Mouse (Mus musculus) brain, embryonic 14.5 days (tissue): ENCODE measurements around the gene Hspa1a.

Experiments
- CTCF ChIP-seq: fragments of 200-500 bp; IDR thresholded peaks from 2 replicates; pipeline ENCODE4 v1.5.1; 2012; ENCODE audit warnings: inconsistent platforms, mild to moderate bottlenecking, moderate library complexity, borderline replicate concordance; ENCODE audit not compliant: insufficient read depth, insufficient read length; ENCODE audit errors: extremely low read depth
- POLR2A ChIP-seq: fragments of 200-500 bp; IDR thresholded peaks from 2 replicates; pipeline ENCODE4 v1.6.1; 2012; ENCODE audit warnings: mild to moderate bottlenecking, inconsistent platforms, borderline replicate concordance; ENCODE audit not compliant: poor library complexity, insufficient read depth, insufficient read length, severe bottlenecking; ENCODE audit errors: extremely low read depth

DNA sequence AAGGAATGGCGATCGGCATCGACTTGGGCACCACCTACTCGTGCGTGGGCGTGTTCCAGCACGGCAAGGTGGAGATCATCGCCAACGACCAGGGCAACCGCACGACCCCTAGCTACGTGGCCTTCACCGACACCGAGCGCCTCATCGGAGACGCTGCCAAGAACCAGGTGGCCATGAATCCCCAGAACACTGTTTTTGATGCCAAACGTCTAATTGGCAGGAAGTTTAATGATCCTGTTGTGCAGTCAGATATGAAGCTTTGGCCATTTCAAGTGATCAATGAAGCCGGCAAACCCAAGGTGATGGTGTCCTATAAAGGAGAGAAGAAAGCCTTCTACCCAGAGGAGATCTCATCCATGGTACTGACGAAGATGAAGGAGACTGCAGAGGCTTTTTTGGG, 5.0 kb upstream of the Hspa1a start:
- no peak for TF ChIP-seq CTCF
- no peak for TF ChIP-seq POLR2A
